Mouse (Mus musculus) C2C12 (cell line): ENCODE results near the gene Prr13. TPM values are rescaled to one million over a fixed set of nuclear protein-coding genes. Genes with fewer than 3 reads are reported as not detected.

ENCODE experiments used
- H3K27me3 ChIP-seq: one replicate; pipeline ENCODE4 v1.6.1; 2011; ENCODE audit not compliant: control insufficient read depth, insufficient read depth, insufficient read length
- H3K36me3 ChIP-seq: one replicate; pipeline ENCODE4 v1.6.1; 2011; ENCODE audit not compliant: control insufficient read depth, insufficient read depth
- H3K4me3 ChIP-seq: one replicate; pipeline ENCODE4 v1.5.1; 2011; ENCODE audit warnings: mild to moderate bottlenecking, control low read depth; ENCODE audit not compliant: poor library complexity, insufficient read depth, severe bottlenecking
- H3K79me2 ChIP-seq: one replicate; pipeline ENCODE4 v1.6.1; 2011; ENCODE audit not compliant: control insufficient read depth, insufficient read depth
- H3K79me3 ChIP-seq: one replicate; pipeline ENCODE4 v1.6.1; 2011; ENCODE audit warnings: low read depth, control low read depth
- H3ac ChIP-seq: one replicate; pipeline ENCODE3; 2011; ENCODE audit warnings: low read depth; ENCODE audit not compliant: control insufficient read depth, insufficient read length
- CEBPB ChIP-seq: IDR thresholded peaks from one replicate; pipeline ENCODE4 v1.6.1; 2011; ENCODE audit warnings: low read depth, mild to moderate bottlenecking, control low read depth, moderate library complexity
- CTCF ChIP-seq: IDR thresholded peaks from one replicate; pipeline ENCODE4 v1.5.1; 2011; ENCODE audit not compliant: control insufficient read depth, insufficient read depth, insufficient read length
- FOSL1 ChIP-seq: IDR thresholded peaks from one replicate; pipeline ENCODE4 v1.8.0; 2011; ENCODE audit warnings: mild to moderate bottlenecking, low read length; ENCODE audit not compliant: poor library complexity, insufficient read depth, severe bottlenecking
- MAX ChIP-seq: IDR thresholded peaks from one replicate; pipeline ENCODE4 v1.6.1; 2011; ENCODE audit warnings: mild to moderate bottlenecking, control low read depth
- MYOD1 ChIP-seq: IDR thresholded peaks from one replicate; pipeline ENCODE4 v1.6.1; 2011; ENCODE audit warnings: low read depth; ENCODE audit not compliant: control insufficient read depth, insufficient read length
- MYOG ChIP-seq: IDR thresholded peaks from one replicate; pipeline ENCODE4 v1.6.1; 2011; ENCODE audit not compliant: control insufficient read depth, insufficient read length; ENCODE audit errors: extremely low read depth
- USF1 ChIP-seq: IDR thresholded peaks from one replicate; pipeline ENCODE4 v1.6.1; 2011; ENCODE audit warnings: low read depth, mild to moderate bottlenecking, control low read depth, moderate library complexity
- polyA plus RNA-seq: library from polyadenylated mRNA; unstranded; fragments of >200 nt; fragmentation: generic; extraction: Trizol; gene quantifications from one replicate; pipeline ENCODE4 v1.2.1, GENCODE M21; 2012; ENCODE audit warnings: missing spikeins

Prr13 gene
- polyA plus RNA-seq, 1 experiment, result 113 TPM

DNA sequence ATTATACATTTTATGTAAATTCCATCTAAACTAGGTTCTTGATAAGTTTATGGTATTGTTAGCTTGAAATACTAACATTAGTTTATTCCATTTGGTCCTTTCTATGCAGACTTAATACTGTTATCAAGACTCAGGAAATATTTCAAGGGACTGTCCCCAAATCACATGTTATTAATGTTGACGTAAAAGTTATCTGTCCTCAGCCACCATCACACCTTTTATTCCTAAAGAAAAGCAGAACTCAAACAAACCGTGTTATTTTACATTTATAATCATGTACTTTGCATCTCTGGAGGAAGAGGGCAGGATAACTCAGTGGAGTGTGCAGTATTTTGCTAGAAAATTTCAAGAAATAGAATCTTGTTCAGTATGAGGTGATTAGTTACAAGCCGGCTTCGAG is 25.7 kb upstream of the Prr13 start:
- H3K27me3 ChIP-seq, result no peaks in the 10 kb centered on the region
- H3K36me3 ChIP-seq, result peaks cover 86% of the 10 kb centered on the region

DNA sequence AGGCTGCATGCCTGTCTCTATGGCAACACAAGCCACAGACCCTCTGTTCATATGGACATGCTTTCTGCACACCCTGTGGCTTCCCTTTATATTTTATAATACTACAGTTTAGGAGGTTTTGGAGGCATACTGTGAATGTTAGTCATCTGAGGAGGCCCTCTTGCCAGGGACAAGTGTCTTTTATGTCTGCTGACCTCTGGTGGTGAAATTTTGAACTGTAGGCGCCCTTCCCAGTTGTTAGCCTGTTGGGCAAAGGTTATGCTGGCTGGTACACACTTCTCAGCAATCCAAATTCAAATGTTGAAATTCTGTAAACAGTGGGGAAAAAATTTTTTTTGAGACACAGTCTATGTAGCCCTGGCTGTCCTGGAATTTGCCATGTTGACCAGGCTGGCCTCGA is 16.3 kb upstream of the Prr13 start:
- Histone ChIP-seq H3ac (no peak overlapping the region), H3K79me2 (no peaks in the 10 kb centered on the region), H3K36me3 (peaks cover 7% of the 10 kb centered on the region), H3K79me3 (no peaks in the 10 kb centered on the region), H3K4me3 (no peak overlapping the region), H3K27me3 (no peaks in the 10 kb centered on the region)
- no peak for TF ChIP-seq FOSL1
- TF ChIP-seq CTCF, result peak; percentile 43

More for the DNA sequence above, 25.7 kb upstream of the Prr13 start:
- no peaks in the 10 kb centered on the region for H3K79me2 ChIP-seq
- H3K79me3 ChIP-seq, result no peaks in the 10 kb centered on the region
- H3K4me3 ChIP-seq, result no peak overlapping the region
- no peak for TF ChIP-seq MYOG
- no peak for TF ChIP-seq CTCF
- H3ac ChIP-seq, result no peak overlapping the region

DNA sequence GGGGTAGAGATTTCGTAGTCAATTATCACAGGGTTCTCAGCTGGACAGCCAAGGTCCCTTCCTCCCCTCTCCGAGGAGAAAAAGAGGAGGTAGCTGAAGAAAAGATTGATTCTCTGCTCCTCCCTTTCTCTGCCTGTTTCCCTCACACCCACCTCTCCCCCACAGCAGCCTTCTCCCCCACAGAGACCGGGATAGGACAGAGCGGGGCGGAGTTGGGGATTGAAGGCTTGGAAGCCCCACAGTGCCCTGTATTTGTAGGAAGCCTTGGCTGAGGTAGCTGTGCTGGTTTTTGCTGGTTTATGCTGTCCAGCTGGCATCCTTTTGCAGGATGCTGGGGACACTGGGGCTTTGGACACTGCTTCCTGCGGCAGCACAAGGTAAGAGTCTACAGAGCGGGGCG is 13.7 kb upstream of the Prr13 start, which contains the start of gene Amhr2:
Gene Amhr2, plus strand, starts transcription at position 222 of the 400 bp plus-strand sequence.
- Histone ChIP-seq H3K36me3 (no peaks in the 10 kb centered on the region), H3K4me3 (no peak within 1 kb of the TSS), H3ac (no peak within 1 kb of the TSS), H3K79me2 (no peaks in the 10 kb centered on the region), H3K79me3 (no peaks in the 10 kb centered on the region), H3K27me3 (no peaks in the 10 kb centered on the region)
- TF ChIP-seq CTCF (no peak), FOSL1 (no peak), CEBPB (no peak), MAX (no peak), USF1 (no peak), MYOD1 (no peak), MYOG (no peak)

DNA sequence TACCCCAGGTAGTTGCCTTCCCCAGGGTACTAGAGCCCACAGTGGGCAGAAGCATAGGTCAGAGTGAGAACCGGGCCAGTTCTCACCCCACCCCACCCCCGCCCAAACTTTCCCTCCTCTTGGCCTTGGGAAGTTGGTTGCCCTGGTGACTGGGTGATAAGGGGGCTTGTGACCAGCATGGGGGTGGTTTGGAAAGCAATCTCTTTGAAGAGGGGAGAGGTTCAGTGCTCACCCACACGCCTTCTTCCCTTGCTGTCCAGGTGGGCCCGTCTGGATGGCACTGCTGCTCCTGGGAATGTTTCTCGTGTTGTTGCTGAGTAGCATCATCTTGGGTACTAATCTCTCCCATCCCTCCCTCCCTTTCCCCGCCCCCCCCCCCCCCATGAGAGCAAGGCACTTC is 12.4 kb upstream of the Prr13 start:
- Histone ChIP-seq H3K79me3 (no peaks in the 10 kb centered on the region), H3K79me2 (no peaks in the 10 kb centered on the region), H3ac (no peak overlapping the region), H3K27me3 (no peaks in the 10 kb centered on the region), H3K4me3 (no peak overlapping the region), H3K36me3 (no peaks in the 10 kb centered on the region)
- TF ChIP-seq USF1, result no peak

DNA sequence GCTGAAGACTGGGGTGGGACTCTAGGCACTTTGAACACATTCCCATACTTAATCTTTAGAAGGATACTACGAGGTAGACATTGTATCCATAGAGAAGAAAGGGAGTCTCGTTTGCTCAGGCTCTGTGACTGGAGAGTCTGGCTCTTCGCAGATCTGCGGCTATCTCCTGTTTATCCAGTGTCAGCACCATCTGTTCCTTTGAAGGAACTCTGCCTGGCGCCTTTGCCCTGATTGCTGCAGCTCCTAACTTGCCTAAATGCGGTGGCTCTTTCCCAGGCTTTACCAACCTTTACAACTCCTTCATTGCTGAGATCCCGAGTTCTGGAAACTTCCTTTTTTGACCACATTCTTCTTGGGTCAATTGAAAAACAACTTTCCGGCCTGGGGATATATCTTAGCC is 9.5 kb upstream of the Prr13 start:
- Histone ChIP-seq H3K4me3 (no peak overlapping the region), H3K79me3 (no peaks in the 10 kb centered on the region), H3K27me3 (no peaks in the 10 kb centered on the region), H3ac (no peak overlapping the region), H3K36me3 (no peaks in the 10 kb centered on the region), H3K79me2 (no peaks in the 10 kb centered on the region)
- TF ChIP-seq MAX, result no peak

DNA sequence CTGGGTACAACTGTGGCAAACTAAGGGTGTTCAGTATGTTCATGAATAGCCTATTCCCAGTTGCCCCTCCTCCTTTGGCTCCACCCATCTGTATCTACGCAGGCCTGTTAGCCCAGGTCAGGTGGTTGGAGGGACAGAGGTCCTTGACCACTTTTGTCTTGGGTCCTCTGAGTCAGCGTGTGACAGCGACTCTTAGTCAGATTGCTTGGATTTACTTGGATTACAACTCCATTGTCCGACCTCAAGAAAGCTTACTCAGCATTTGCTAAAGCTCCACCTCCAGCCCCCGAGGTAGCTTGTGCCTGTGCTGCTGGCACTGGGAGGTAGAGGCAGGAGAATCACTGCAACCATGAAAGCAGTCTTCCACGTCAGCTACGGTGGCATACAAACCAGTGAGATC is 7.9 kb upstream of the Prr13 start:
- H3K36me3 ChIP-seq, result no peaks in the 10 kb centered on the region
- H3K79me3 ChIP-seq, result no peaks in the 10 kb centered on the region
- H3K27me3 ChIP-seq, result no peaks in the 10 kb centered on the region
- no peak overlapping the region for H3K4me3 ChIP-seq
- no peak for TF ChIP-seq MYOG
- peak; percentile 33 for TF ChIP-seq USF1
- no peak overlapping the region for H3ac ChIP-seq
- H3K79me2 ChIP-seq, result no peaks in the 10 kb centered on the region

DNA sequence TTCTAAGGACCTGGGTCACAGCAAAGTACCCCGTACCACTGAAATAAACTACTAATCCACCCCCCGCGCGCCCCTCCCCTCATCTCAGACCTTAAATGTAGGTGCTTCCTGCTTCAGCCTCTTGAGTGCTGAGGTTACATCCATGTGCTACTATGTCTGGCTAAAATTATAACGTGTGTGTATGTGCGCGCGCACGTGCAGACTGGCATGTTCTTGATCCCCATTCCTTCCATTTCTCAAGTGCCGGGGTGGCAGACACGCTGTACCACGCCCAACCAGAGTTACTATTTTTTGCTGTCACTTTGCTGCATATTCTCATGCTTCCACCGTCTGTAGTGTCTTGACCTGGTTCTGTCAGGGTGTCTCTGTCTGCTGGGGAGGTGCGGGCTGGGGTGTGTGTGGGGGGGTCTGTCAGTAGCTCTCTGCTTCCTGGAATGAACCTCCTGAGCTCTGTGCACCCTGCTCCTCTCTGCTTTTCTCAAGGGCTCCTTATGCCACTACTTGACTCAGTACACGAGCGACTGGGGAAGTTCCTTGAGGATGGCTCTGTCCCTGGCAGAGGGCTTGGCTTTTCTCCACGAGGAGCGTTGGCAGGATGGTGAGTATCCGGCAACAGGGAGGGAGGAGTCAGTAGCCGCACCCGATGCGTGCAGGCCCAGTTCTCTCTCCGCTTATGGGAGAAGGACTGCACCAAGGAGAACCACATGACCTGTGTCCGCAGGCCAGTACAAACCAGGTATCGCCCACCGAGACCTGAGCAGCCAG is 7.0 kb upstream of the Prr13 start:
- no peaks in the 10 kb centered on the region for H3K27me3 ChIP-seq
- TF ChIP-seq MYOD1, result no peak
- H3K79me3 ChIP-seq, result no peaks in the 10 kb centered on the region
- no peaks in the 10 kb centered on the region for H3K36me3 ChIP-seq
- H3K79me2 ChIP-seq, result no peaks in the 10 kb centered on the region
- H3K4me3 ChIP-seq, result no peak overlapping the region
- no peak overlapping the region for H3ac ChIP-seq
